Mouse (Mus musculus) CD4-positive, CD25-positive, alpha-beta regulatory T cell, adult 2 months (primary cell): ENCODE data around the gene Hic1.
"Not testable (repeated sequence)": the region's sequence is repeated elsewhere in the genome, so short reads cannot be mapped to it uniquely, and the experiment has no call there.

Experiments used
- DNase-seq: peaks from one replicate; pipeline ENCODE4 v3.0.0-alpha.2; 2012; ENCODE audit warnings: low read depth, low spot score

Hic1 gene

GRCm38 (mm10) chr11:75192336-75193214 is 23.3 kb upstream of the Hic1 start:
- peak; percentile 86 for DNase-seq

GRCm38 (mm10) chr11:75191841-75192240 is 22.5 kb upstream of the Hic1 start:
- no peak for DNase-seq

- DNase-seq, result peak; percentile 12
Measured at GRCm38 (mm10) chr11:75190905-75191441, 21.7 kb upstream of the Hic1 start, which contains the start of gene Dph1. TSS of gene Dph1 (minus strand) at chr11:75191241.

GRCm38 (mm10) chr11:75190371-75190724 is 21.0 kb upstream of the Hic1 start:
- DNase-seq, result peak; percentile 91

- peak; percentile 27 for DNase-seq
Measured at GRCm38 (mm10) chr11:75189713-75190370, 20.5 kb upstream of the Hic1 start.

- DNase-seq, result no peak
Measured at GRCm38 (mm10) chr11:75184986-75185385, 15.7 kb upstream of the Hic1 start.

GRCm38 (mm10) chr11:75184573-75184972 is 15.3 kb upstream of the Hic1 start:
- DNase-seq, result no peak

GRCm38 (mm10) chr11:75183917-75184570 is 14.7 kb upstream of the Hic1 start:
- no peak for DNase-seq

GRCm38 (mm10) chr11:75178672-75179208 is 9.4 kb upstream of the Hic1 start, which contains the start of gene Ovca2:
TSS of gene Ovca2 (minus strand) at chr11:75178835.
- DNase-seq, result peak; percentile 96

GRCm38 (mm10) chr11:75178011-75178410 is 8.7 kb upstream of the Hic1 start:
- DNase-seq, result no peak

- DNase-seq, result not testable (repeated sequence)
Measured at GRCm38 (mm10) chr11:75174574-75174973, 5.3 kb upstream of the Hic1 start.

- no peak for DNase-seq
Measured at GRCm38 (mm10) chr11:75173799-75174165, 4.5 kb upstream of the Hic1 start.

GRCm38 (mm10) chr11:75173095-75173798 is 3.9 kb upstream of the Hic1 start:
- peak; percentile 96 for DNase-seq

- peak; percentile 75 for DNase-seq
Measured at GRCm38 (mm10) chr11:75172151-75173094, 3.1 kb upstream of the Hic1 start.

GRCm38 (mm10) chr11:75171186-75171865 is 2.0 kb upstream of the Hic1 start:
- peak; percentile 49 for DNase-seq

GRCm38 (mm10) chr11:75170136-75170751 is 925 bp upstream of the Hic1 start:
- peak; percentile 94 for DNase-seq

GRCm38 (mm10) chr11:75168590-75169361 is 543 bp downstream of the Hic1 start:
- DNase-seq, result peak; percentile 94
